Mouse (Mus musculus): ENCODE measurements around the gene Dnah14. TPM values are rescaled to one million over a fixed set of nuclear protein-coding genes. Genes with fewer than 3 reads are reported as not detected.
A peak's percentile ranks its signal among the peaks of the same experiment; 100 is the strongest.

Gene Dnah14
- polyA plus RNA-seq, 1 experiment from 2014 or later = 1.7 TPM

GRCm38 (mm10) chr1:181828365-181828764, 252.0 kb downstream of the Dnah14 start:
- H3K27ac ChIP-seq (replicated peaks) = no peak overlapping the region
- 91% methylated on average over 5 of the region's 5 CpGs for WGBS
- no peaks in the 10 kb centered on the region for H3K9me3 ChIP-seq
- H3K4me1 ChIP-seq = no peaks in the 10 kb centered on the region
- no peak overlapping the region for H3K4me3 ChIP-seq
- H3K36me3 ChIP-seq (replicated peaks) = peaks cover 100% of the 10 kb centered on the region
- DNase-seq (ENCODE audit: low spot score) = no peak
- H3K27me3 ChIP-seq (replicated peaks; ENCODE audit: low read depth, poor library complexity, severe bottlenecking) = no peaks in the 10 kb centered on the region

GRCm38 (mm10) chr1:181832720-181833119, 256.4 kb downstream of the Dnah14 start:
- Histone ChIP-seq H3K27me3 (replicated peaks; ENCODE audit: low read depth, poor library complexity, severe bottlenecking) (no peaks in the 10 kb centered on the region), H3K4me1 (no peaks in the 10 kb centered on the region), H3K9me3 (no peaks in the 10 kb centered on the region), H3K36me3 (replicated peaks) (peaks cover 99% of the 10 kb centered on the region), H3K4me3 (no peak overlapping the region), H3K27ac (replicated peaks) (no peak overlapping the region)
- DNase-seq (ENCODE audit: low spot score) = no peak
- 93% methylated on average over 5 of the region's 5 CpGs for WGBS

- 81% methylated on average over 6 of the region's 6 CpGs for WGBS
- no peak for DNase-seq (ENCODE audit: low spot score)
- no peak overlapping the region for H3K27ac ChIP-seq (replicated peaks)
- H3K27me3 ChIP-seq (replicated peaks; ENCODE audit: low read depth, poor library complexity, severe bottlenecking) = no peaks in the 10 kb centered on the region
- H3K36me3 ChIP-seq (replicated peaks) = peaks cover 99% of the 10 kb centered on the region
- no peaks in the 10 kb centered on the region for H3K9me3 ChIP-seq
- H3K4me1 ChIP-seq = no peaks in the 10 kb centered on the region
- H3K4me3 ChIP-seq = no peak overlapping the region
These were observed 256.8 kb downstream of the Dnah14 start for GRCm38 (mm10) chr1:181833143-181833542.

- no peaks in the 10 kb centered on the region for H3K9me3 ChIP-seq
- DNase-seq (ENCODE audit: low spot score) = no peak
- H3K27me3 ChIP-seq (replicated peaks; ENCODE audit: low read depth, poor library complexity, severe bottlenecking) = no peaks in the 10 kb centered on the region
- no peak overlapping the region for H3K27ac ChIP-seq (replicated peaks)
- no peak overlapping the region for H3K4me3 ChIP-seq
- peaks cover 55% of the 10 kb centered on the region for H3K36me3 ChIP-seq (replicated peaks)
- H3K4me1 ChIP-seq = peaks cover 26% of the 10 kb centered on the region
- WGBS = 82% methylated on average over 5 of the region's 5 CpGs
These were observed 261.8 kb downstream of the Dnah14 start for GRCm38 (mm10) chr1:181838111-181838510.

GRCm38 (mm10) chr1:181839746-181840366, 263.5 kb downstream of the Dnah14 start:
- DNase-seq (ENCODE audit: low spot score) = no peak
- H3K4me1 ChIP-seq = peaks cover 33% of the 10 kb centered on the region
- H3K9me3 ChIP-seq = no peaks in the 10 kb centered on the region
- WGBS = 16% methylated on average over 6 of the region's 6 CpGs
- H3K27me3 ChIP-seq (replicated peaks; ENCODE audit: low read depth, poor library complexity, severe bottlenecking) = no peaks in the 10 kb centered on the region
- peaks cover 39% of the 10 kb centered on the region for H3K36me3 ChIP-seq (replicated peaks)
- H3K4me3 ChIP-seq = peak overlapping the region; percentile 72
- peak overlapping the region; percentile 24; the same call in 1 of the 2 replicates for H3K27ac ChIP-seq (replicated peaks)

GRCm38 (mm10) chr1:181841396-181841795, 265.0 kb downstream of the Dnah14 start:
- H3K36me3 ChIP-seq (replicated peaks) = peaks cover 23% of the 10 kb centered on the region
- peaks cover 33% of the 10 kb centered on the region for H3K4me1 ChIP-seq

GRCm38 (mm10) chr1:181841864-181842672, 265.7 kb downstream of the Dnah14 start:
- under 1% methylated on average over 113 of the region's 113 CpGs for WGBS
- peaks cover 33% of the 10 kb centered on the region for H3K4me1 ChIP-seq
- H3K9me3 ChIP-seq = no peaks in the 10 kb centered on the region
- peak overlapping the region; percentile 72 for H3K4me3 ChIP-seq
- no peaks in the 10 kb centered on the region for H3K27me3 ChIP-seq (replicated peaks; ENCODE audit: low read depth, poor library complexity, severe bottlenecking)
- peak; percentile 97 for DNase-seq (ENCODE audit: low spot score)
- peak overlapping the region; percentile 93 for H3K27ac ChIP-seq (replicated peaks)
- peaks cover 17% of the 10 kb centered on the region for H3K36me3 ChIP-seq (replicated peaks)

More at GRCm38 (mm10) chr1:181841396-181841795, 265.0 kb downstream of the Dnah14 start:
- WGBS = under 1% methylated on average over 16 of the region's 16 CpGs
- H3K27me3 ChIP-seq (replicated peaks; ENCODE audit: low read depth, poor library complexity, severe bottlenecking) = no peaks in the 10 kb centered on the region
- no peaks in the 10 kb centered on the region for H3K9me3 ChIP-seq
- H3K4me3 ChIP-seq = peak overlapping the region; percentile 72
- peak overlapping the region; percentile 93 for H3K27ac ChIP-seq (replicated peaks)
- no peak for DNase-seq (ENCODE audit: low spot score)

- Histone ChIP-seq H3K9me3 (no peaks in the 10 kb centered on the region), H3K27me3 (replicated peaks; ENCODE audit: low read depth, poor library complexity, severe bottlenecking) (no peaks in the 10 kb centered on the region), H3K27ac (replicated peaks) (peak within 1 kb of the TSS; percentile 93), H3K36me3 (replicated peaks) (peaks cover 9% of the 10 kb centered on the region), H3K4me1 (peaks cover 33% of the 10 kb centered on the region), H3K4me3 (peak within 1 kb of the TSS; percentile 72)
- DNase-seq (ENCODE audit: low spot score) = no peak
- WGBS = under 1% methylated on average over 14 of the region's 14 CpGs
These were observed 266.4 kb downstream of the Dnah14 start, which contains the start of gene Lbr for GRCm38 (mm10) chr1:181842781-181843180. Gene Lbr, minus strand, starts transcription at chr1:181843046.

GRCm38 (mm10) chr1:181844874-181845547, 268.7 kb downstream of the Dnah14 start:
- no peaks in the 10 kb centered on the region for H3K36me3 ChIP-seq (replicated peaks)
- no peak overlapping the region for H3K4me3 ChIP-seq
- no peak overlapping the region for H3K27ac ChIP-seq (replicated peaks)
- no peaks in the 10 kb centered on the region for H3K9me3 ChIP-seq
- no peaks in the 10 kb centered on the region for H3K27me3 ChIP-seq (replicated peaks; ENCODE audit: low read depth, poor library complexity, severe bottlenecking)
- H3K4me1 ChIP-seq = peaks cover 27% of the 10 kb centered on the region
- DNase-seq (ENCODE audit: low spot score) = no peak
- WGBS = 71% methylated on average over 15 of the region's 15 CpGs

GRCm38 (mm10) chr1:181845767-181846166, 269.4 kb downstream of the Dnah14 start:
- no peak overlapping the region for H3K27ac ChIP-seq (replicated peaks)
- H3K27me3 ChIP-seq (replicated peaks; ENCODE audit: low read depth, poor library complexity, severe bottlenecking) = no peaks in the 10 kb centered on the region
- H3K9me3 ChIP-seq = no peaks in the 10 kb centered on the region
- H3K4me3 ChIP-seq = no peak overlapping the region
- no peaks in the 10 kb centered on the region for H3K36me3 ChIP-seq (replicated peaks)
- 87% methylated on average over 3 of the region's 3 CpGs for WGBS
- DNase-seq (ENCODE audit: low spot score) = no peak
- peaks cover 22% of the 10 kb centered on the region for H3K4me1 ChIP-seq

GRCm38 (mm10) chr1:181847396-181847795, 271.0 kb downstream of the Dnah14 start:
- 89% methylated on average over 3 of the region's 3 CpGs for WGBS
- no peaks in the 10 kb centered on the region for H3K27me3 ChIP-seq (replicated peaks; ENCODE audit: low read depth, poor library complexity, severe bottlenecking)

GRCm38 (mm10) chr1:181848210-181848609, 271.9 kb downstream of the Dnah14 start:
- H3K27me3 ChIP-seq (replicated peaks; ENCODE audit: low read depth, poor library complexity, severe bottlenecking) = peaks cover 7% of the 10 kb centered on the region
- no peaks in the 10 kb centered on the region for H3K9me3 ChIP-seq
- WGBS = 87% methylated on average over 1 of the region's 1 CpGs
- H3K4me3 ChIP-seq = no peak overlapping the region
- H3K27ac ChIP-seq (replicated peaks) = no peak overlapping the region; the same call in 1 of the 2 replicates
- DNase-seq (ENCODE audit: low spot score) = no peak
- H3K36me3 ChIP-seq (replicated peaks) = no peaks in the 10 kb centered on the region
- peaks cover 18% of the 10 kb centered on the region for H3K4me1 ChIP-seq

More at GRCm38 (mm10) chr1:181847396-181847795, 271.0 kb downstream of the Dnah14 start:
- Histone ChIP-seq H3K4me3 (no peak overlapping the region), H3K36me3 (replicated peaks) (no peaks in the 10 kb centered on the region), H3K4me1 (peaks cover 17% of the 10 kb centered on the region), H3K27ac (replicated peaks) (no peak overlapping the region), H3K9me3 (no peaks in the 10 kb centered on the region)
- DNase-seq (ENCODE audit: low spot score) = no peak
